Mouse (Mus musculus) regulatory T cell (primary cell): ENCODE measurements around the gene Pnkd.

ENCODE experiments used
- in situ Hi-C: fragments of 300-600 bp; cut with MboI, MseI; formaldehyde crosslinking; loops from one replicate; pipeline ENCODE4 v1.15.1; 2025; ENCODE audit warnings: high pct_unique_total_duplicates

The Pnkd gene

GRCm38 (mm10) chr1:74284543-74285160 is at the start of gene Pnkd, which contains the start of gene Aamp:
Gene Pnkd (plus strand): TSS chr1:74284930.
Gene Aamp (minus strand): TSS chr1:74284738.
- in situ Hi-C loops, result loop anchor here (25.0 kb wide), 1 partner anchor 928 kb away; the partner anchor contains the start of genes Glb1l, Stk16 and Tuba4a

GRCm38 (mm10) chr1:74235938-74236589 is 48.7 kb upstream of the Pnkd start, which contains the start of gene Arpc2:
Gene Arpc2 (plus strand): TSS chr1:74236084.
- in situ Hi-C loops, result no loop called here

- in situ Hi-C loops, result no loop called here
Observed at GRCm38 (mm10) chr1:74236590-74237317, 48.0 kb upstream of the Pnkd start.

- in situ Hi-C loops, result no loop called here
Observed at GRCm38 (mm10) chr1:74237671-74238070, 47.1 kb upstream of the Pnkd start.

GRCm38 (mm10) chr1:74238136-74238535 is 46.6 kb upstream of the Pnkd start:
- in situ Hi-C loops, result no loop called here

- in situ Hi-C loops, result no loop called here
Observed at GRCm38 (mm10) chr1:74239162-74239561, 45.6 kb upstream of the Pnkd start.

GRCm38 (mm10) chr1:74239618-74240017 is 45.1 kb upstream of the Pnkd start:
- in situ Hi-C loops, result no loop called here

- in situ Hi-C loops, result no loop called here
Observed at GRCm38 (mm10) chr1:74240311-74240710, 44.4 kb upstream of the Pnkd start.

GRCm38 (mm10) chr1:74240832-74241231 is 43.9 kb upstream of the Pnkd start:
- in situ Hi-C loops, result no loop called here

GRCm38 (mm10) chr1:74245525-74245924 is 39.2 kb upstream of the Pnkd start:
- in situ Hi-C loops, result no loop called here

- in situ Hi-C loops, result no loop called here
Observed at GRCm38 (mm10) chr1:74248799-74249198, 35.9 kb upstream of the Pnkd start.

- in situ Hi-C loops, result no loop called here
Observed at GRCm38 (mm10) chr1:74249331-74249980, 35.3 kb upstream of the Pnkd start.

GRCm38 (mm10) chr1:74250096-74250495 is 34.6 kb upstream of the Pnkd start:
- in situ Hi-C loops, result no loop called here

- in situ Hi-C loops, result no loop called here
Observed at GRCm38 (mm10) chr1:74255704-74256345, 28.9 kb upstream of the Pnkd start.

GRCm38 (mm10) chr1:74256782-74257181 is 27.9 kb upstream of the Pnkd start:
- in situ Hi-C loops, result no loop called here

- in situ Hi-C loops, result no loop called here
Observed at GRCm38 (mm10) chr1:74262510-74262909, 22.2 kb upstream of the Pnkd start.

GRCm38 (mm10) chr1:74268750-74269149 is 16.0 kb upstream of the Pnkd start:
- in situ Hi-C loops, result no loop called here

GRCm38 (mm10) chr1:74271659-74272058 is 13.1 kb upstream of the Pnkd start:
- in situ Hi-C loops, result no loop called here

GRCm38 (mm10) chr1:74275015-74275414 is 9.7 kb upstream of the Pnkd start:
- in situ Hi-C loops, result loop anchor here (25.0 kb wide), 1 partner anchor 937 kb away; the partner anchor contains the start of genes Glb1l, Stk16 and Tuba4a

- in situ Hi-C loops, result loop anchor here (25.0 kb wide), 1 partner anchor 935 kb away; the partner anchor contains the start of genes Glb1l, Stk16 and Tuba4a
Observed at GRCm38 (mm10) chr1:74277041-74277440, 7.7 kb upstream of the Pnkd start.

GRCm38 (mm10) chr1:74277883-74278537 is 6.7 kb upstream of the Pnkd start:
- in situ Hi-C loops, result loop anchor here (25.0 kb wide), 1 partner anchor 934 kb away; the partner anchor contains the start of genes Glb1l, Stk16 and Tuba4a
